Mouse (Mus musculus): ENCODE measurements around the gene Thtpa.

Thtpa gene

DNA sequence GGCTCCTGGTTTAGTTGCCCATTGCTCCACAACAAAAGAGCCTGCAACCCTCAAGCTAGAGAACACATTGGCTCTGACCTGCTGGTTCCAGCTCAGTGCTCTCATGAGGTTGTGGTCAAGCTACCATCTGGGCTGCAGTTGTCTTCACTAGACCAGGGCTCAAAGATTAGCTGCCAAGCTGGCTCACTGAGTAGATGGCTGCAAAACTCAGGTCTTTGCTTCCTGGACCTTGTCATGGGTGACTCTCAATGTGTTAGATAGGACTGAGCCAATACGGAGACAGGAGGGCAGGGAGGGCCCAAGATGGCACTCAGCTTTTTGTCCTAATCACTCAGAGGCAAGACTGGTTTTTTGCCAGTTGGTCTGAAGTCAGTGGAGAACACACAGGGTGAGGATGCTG is 51.7 kb downstream of the Thtpa start:
- DNase-seq (ENCODE audit: low spot score), result no peak

DNA sequence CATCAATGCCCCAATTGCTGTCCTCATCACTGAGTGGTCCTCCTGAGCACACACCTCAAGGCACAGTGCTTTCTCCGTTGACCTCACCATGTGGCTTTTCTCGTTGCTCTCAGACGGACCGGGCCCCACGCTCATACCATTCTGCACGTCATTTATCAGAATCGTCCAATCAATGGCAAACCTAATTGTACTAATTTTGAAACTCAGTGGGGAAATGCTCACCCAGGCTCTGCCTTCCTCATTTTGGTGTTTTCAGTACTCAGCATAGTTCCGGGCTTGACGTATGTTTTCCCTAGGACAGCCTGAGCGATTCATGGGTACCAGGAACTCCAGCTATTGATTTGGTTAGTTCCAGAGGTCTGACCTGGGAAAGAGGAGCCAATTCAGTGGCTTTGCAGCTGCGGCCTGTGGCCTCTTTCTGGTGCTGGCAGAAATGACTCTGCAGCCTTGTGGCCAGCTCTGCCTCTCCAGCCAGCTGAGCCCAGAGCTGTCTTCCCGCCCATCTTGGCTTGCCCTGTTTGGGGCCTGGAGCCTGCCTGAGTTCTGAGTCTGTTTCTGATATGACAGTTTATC is 52.3 kb downstream of the Thtpa start:
- no peak for DNase-seq (ENCODE audit: low spot score)

DNA sequence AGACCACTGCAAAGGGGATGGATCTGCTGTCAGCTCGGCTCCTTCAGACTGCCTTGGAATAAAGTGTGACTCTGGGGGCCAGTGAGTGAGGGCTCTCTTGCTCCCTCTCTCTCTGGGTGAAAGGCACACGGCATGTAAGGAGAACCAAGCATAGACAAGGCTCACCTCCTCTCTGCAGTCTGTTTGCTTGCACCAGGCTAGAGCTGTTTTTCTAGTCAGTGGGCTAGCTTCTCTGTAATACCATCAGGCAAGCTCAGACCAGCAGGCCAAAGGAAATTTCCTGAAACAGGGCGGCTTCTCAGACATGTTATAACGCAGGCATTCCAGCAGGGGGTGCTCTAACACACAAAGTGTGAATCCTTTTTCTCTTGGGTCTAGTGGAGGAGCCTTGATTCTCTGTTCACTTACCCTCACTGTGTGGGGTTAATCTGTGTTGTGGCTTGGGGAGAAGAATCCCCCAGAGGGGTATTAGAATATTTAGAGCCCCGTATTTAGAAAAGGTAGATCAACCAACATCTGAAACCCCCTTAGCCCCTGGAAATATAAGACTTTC is 53.9 kb downstream of the Thtpa start:
- peak; percentile 36 for DNase-seq (ENCODE audit: low spot score)
